Mouse (Mus musculus): Measurements from ENCODE around the gene Cyth2. TPM values are rescaled to one million over a fixed set of nuclear protein-coding genes. Genes with fewer than 3 reads are reported as not detected.

Cyth2 gene
- polyA plus RNA-seq, 1 experiment from 2014 or later = 105 TPM

GRCm38 (mm10) chr7:45791756-45792490 is 22.5 kb downstream of the Cyth2 start:
- H3K27me3 ChIP-seq (ENCODE audit: insufficient read depth, low read length) = no peaks in the 10 kb centered on the region
- WGBS = 88% methylated on average over 17 of the region's 17 CpGs
- DNase-seq (ENCODE audit: low spot score) (no peak), ATAC-seq (replicated peaks; ENCODE audit: low FRiP score, low read depth) (no peak)
- no peaks in the 10 kb centered on the region for H3K4me1 ChIP-seq (replicated peaks; ENCODE audit: insufficient read depth, low read length)
- no peak for TF ChIP-seq CTCF (IDR thresholded peaks at IDR 0.05; ENCODE audit: low read depth)
- H3K9ac ChIP-seq (ENCODE audit: low read depth, low read length) = no peak overlapping the region
- no peaks in the 10 kb centered on the region for H3K36me3 ChIP-seq (ENCODE audit: insufficient read depth, low read length)
- H3K27ac ChIP-seq = no peak overlapping the region
- H3K9me3 ChIP-seq (replicated peaks; ENCODE audit: low read length) = no peaks in the 10 kb centered on the region
- H3K4me2 ChIP-seq (ENCODE audit: low read length) = no peak overlapping the region
- H3K4me3 ChIP-seq (replicated peaks; ENCODE audit: low read depth, low read length) = no peak overlapping the region

- ATAC-seq (replicated peaks; ENCODE audit: low FRiP score, low read depth) = no peak
- H3K9me3 ChIP-seq (replicated peaks; ENCODE audit: low read length) = no peaks in the 10 kb centered on the region
- H3K9ac ChIP-seq (ENCODE audit: low read depth, low read length) = no peak overlapping the region
- 0 out of 2 replicates have a peak, but pooled peaks cover 8% of the 10 kb centered on the region for H3K4me1 ChIP-seq (replicated peaks; ENCODE audit: insufficient read depth, low read length)
- DNase-seq (ENCODE audit: low spot score) = peak; percentile 50
- no peak overlapping the region; the same call in 1 of the 2 replicates for H3K27ac ChIP-seq
- no peak overlapping the region for H3K4me2 ChIP-seq (ENCODE audit: low read length)
- H3K4me3 ChIP-seq (replicated peaks; ENCODE audit: low read depth, low read length) = no peak overlapping the region
- 45% methylated on average over 6 of the region's 6 CpGs for WGBS
- H3K36me3 ChIP-seq (ENCODE audit: insufficient read depth, low read length) = no peaks in the 10 kb centered on the region
- no peaks in the 10 kb centered on the region for H3K27me3 ChIP-seq (ENCODE audit: insufficient read depth, low read length)
- no peak for TF ChIP-seq CTCF (IDR thresholded peaks at IDR 0.05; ENCODE audit: low read depth)
Measured at GRCm38 (mm10) chr7:45790721-45791120, 23.7 kb downstream of the Cyth2 start.

GRCm38 (mm10) chr7:45787642-45788041 is 26.7 kb downstream of the Cyth2 start:
- no peak for TF ChIP-seq CTCF (IDR thresholded peaks at IDR 0.05; ENCODE audit: low read depth)
- no peak for ATAC-seq (replicated peaks; ENCODE audit: low FRiP score, low read depth)

GRCm38 (mm10) chr7:45786661-45787413 is 27.5 kb downstream of the Cyth2 start:
- Histone ChIP-seq H3K9ac (ENCODE audit: low read depth, low read length) (peak overlapping the region; percentile 27; the same call in 1 of the 2 replicates), H3K4me2 (ENCODE audit: low read length) (peak overlapping the region; percentile 95), H3K27ac (no peak overlapping the region), H3K27me3 (ENCODE audit: insufficient read depth, low read length) (no peaks in the 10 kb centered on the region), H3K4me1 (replicated peaks; ENCODE audit: insufficient read depth, low read length) (peaks cover 19% of the 10 kb centered on the region; the same call in 1 of the 2 replicates), H3K36me3 (ENCODE audit: insufficient read depth, low read length) (no peaks in the 10 kb centered on the region), H3K9me3 (replicated peaks; ENCODE audit: low read length) (no peaks in the 10 kb centered on the region), H3K4me3 (replicated peaks; ENCODE audit: low read depth, low read length) (peak overlapping the region; percentile 60)
- DNase-seq (ENCODE audit: low spot score) (peak; percentile 83), ATAC-seq (replicated peaks; ENCODE audit: low FRiP score, low read depth) (peak; percentile 55)
- no peak for TF ChIP-seq CTCF (IDR thresholded peaks at IDR 0.05; ENCODE audit: low read depth)
- 17% methylated on average over 16 of the region's 17 CpGs for WGBS

More at GRCm38 (mm10) chr7:45787642-45788041, 26.7 kb downstream of the Cyth2 start:
- Histone ChIP-seq H3K27ac (no peak overlapping the region), H3K4me3 (replicated peaks; ENCODE audit: low read depth, low read length) (no peak overlapping the region), H3K4me1 (replicated peaks; ENCODE audit: insufficient read depth, low read length) (peaks cover 19% of the 10 kb centered on the region; the same call in 1 of the 2 replicates), H3K27me3 (ENCODE audit: insufficient read depth, low read length) (no peaks in the 10 kb centered on the region), H3K4me2 (ENCODE audit: low read length) (no peak overlapping the region), H3K9me3 (replicated peaks; ENCODE audit: low read length) (no peaks in the 10 kb centered on the region), H3K36me3 (ENCODE audit: insufficient read depth, low read length) (no peaks in the 10 kb centered on the region), H3K9ac (ENCODE audit: low read depth, low read length) (no peak overlapping the region)
- DNase-seq (ENCODE audit: low spot score) = no peak
- WGBS = 85% methylated on average over 22 of the region's 22 CpGs

GRCm38 (mm10) chr7:45786136-45786578 is 28.2 kb downstream of the Cyth2 start:
- Histone ChIP-seq H3K4me3 (replicated peaks; ENCODE audit: low read depth, low read length) (peak overlapping the region; percentile 60), H3K4me2 (ENCODE audit: low read length) (peak overlapping the region; percentile 95), H3K36me3 (ENCODE audit: insufficient read depth, low read length) (no peaks in the 10 kb centered on the region), H3K9ac (ENCODE audit: low read depth, low read length) (peak overlapping the region; percentile 60; the same call in 1 of the 2 replicates), H3K4me1 (replicated peaks; ENCODE audit: insufficient read depth, low read length) (peaks cover 19% of the 10 kb centered on the region; the same call in 1 of the 2 replicates), H3K27ac (no peak overlapping the region), H3K27me3 (ENCODE audit: insufficient read depth, low read length) (no peaks in the 10 kb centered on the region), H3K9me3 (replicated peaks; ENCODE audit: low read length) (no peaks in the 10 kb centered on the region)
- TF ChIP-seq CTCF (IDR thresholded peaks at IDR 0.05; ENCODE audit: low read depth) = no peak
- DNase-seq (ENCODE audit: low spot score) = peak; percentile 87
- 2% methylated on average over 14 of the region's 14 CpGs for WGBS
- peak; percentile 54 for ATAC-seq (replicated peaks; ENCODE audit: low FRiP score, low read depth)

- Histone ChIP-seq H3K9me3 (replicated peaks; ENCODE audit: low read length) (no peaks in the 10 kb centered on the region), H3K27me3 (ENCODE audit: insufficient read depth, low read length) (no peaks in the 10 kb centered on the region), H3K4me2 (ENCODE audit: low read length) (peak overlapping the region; percentile 95), H3K4me1 (replicated peaks; ENCODE audit: insufficient read depth, low read length) (peaks cover 19% of the 10 kb centered on the region; the same call in 1 of the 2 replicates), H3K27ac (no peak overlapping the region), H3K9ac (ENCODE audit: low read depth, low read length) (peak overlapping the region; percentile 60), H3K36me3 (ENCODE audit: insufficient read depth, low read length) (no peaks in the 10 kb centered on the region), H3K4me3 (replicated peaks; ENCODE audit: low read depth, low read length) (peak overlapping the region; percentile 60)
- TF ChIP-seq CTCF (IDR thresholded peaks at IDR 0.05; ENCODE audit: low read depth) = no peak
- DNase-seq (ENCODE audit: low spot score) (no peak), ATAC-seq (replicated peaks; ENCODE audit: low FRiP score, low read depth) (peak; percentile 35)
- WGBS = under 1% methylated on average over 36 of the region's 42 CpGs
Measured at GRCm38 (mm10) chr7:45785388-45786135, 28.8 kb downstream of the Cyth2 start.
